Mouse (Mus musculus) left cerebral cortex, adult 8-10 months (tissue): Measurements from ENCODE around the gene Gm14226. TPM values are rescaled to one million over a fixed set of nuclear protein-coding genes. Genes with fewer than 3 reads are reported as not detected.
"Not testable (repeated sequence)": the region's sequence is repeated elsewhere in the genome, so short reads cannot be mapped to it uniquely, and the experiment has no call there.

Source experiments
- DNase-seq, 2 experiments: peaks; one replicate each; pipeline ENCODE4 v3.0.0; 2022; ENCODE audit warnings: low spot score in 2 of 2
- total RNA-seq, 4 experiments: library from RNA; stranded (reverse); gene quantifications; 2 replicates each; pipeline ENCODE4 v1.2.4; 2022

Gene Gm14226
- under 1 TPM; 0.14 to 0.28 (median 0.22) TPM for total RNA-seq

GRCm38 (mm10) chr2:155018251-155018755, at the start of gene Gm14226:
Gene Gm14226 (plus strand): TSS chr2:155018266.
- not testable (repeated sequence) for DNase-seq

DNA sequence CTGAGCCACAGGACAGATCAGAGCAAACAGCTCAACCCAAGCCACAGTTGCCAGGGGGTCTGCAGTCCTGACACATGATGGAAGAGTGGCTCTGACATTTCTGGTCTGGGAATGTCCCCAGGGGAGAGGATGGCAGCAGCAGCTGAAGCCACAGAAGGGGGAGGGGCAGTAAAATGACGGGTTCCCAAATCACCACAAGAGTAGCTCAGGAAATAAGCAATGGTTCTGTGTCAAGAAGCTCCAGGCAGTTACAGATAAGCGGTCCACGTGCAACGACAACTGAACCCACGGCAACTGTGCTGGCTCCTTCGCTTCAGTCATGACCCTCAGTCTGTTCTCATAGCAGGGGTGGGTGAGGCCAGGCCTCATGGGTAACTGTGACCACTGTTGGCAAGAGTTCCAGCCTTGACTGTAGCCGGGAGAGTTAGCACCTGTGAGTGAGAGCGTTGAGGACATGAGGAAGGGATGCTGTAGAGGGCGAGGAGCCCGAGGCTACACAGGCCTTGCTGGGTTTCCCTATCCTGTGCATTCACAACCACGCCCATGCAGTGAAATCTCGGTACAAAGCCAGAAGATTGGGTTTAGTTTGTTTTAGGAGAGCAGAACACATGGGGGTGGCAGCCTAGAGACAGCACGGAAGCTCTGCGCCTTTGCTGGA, 48.2 kb upstream of the Gm14226 start:
- DNase-seq = not testable (repeated sequence)

- peak; percentile 1 to 7 for DNase-seq
Measured at GRCm38 (mm10) chr2:154971919-154972692, 46.0 kb upstream of the Gm14226 start.

DNA sequence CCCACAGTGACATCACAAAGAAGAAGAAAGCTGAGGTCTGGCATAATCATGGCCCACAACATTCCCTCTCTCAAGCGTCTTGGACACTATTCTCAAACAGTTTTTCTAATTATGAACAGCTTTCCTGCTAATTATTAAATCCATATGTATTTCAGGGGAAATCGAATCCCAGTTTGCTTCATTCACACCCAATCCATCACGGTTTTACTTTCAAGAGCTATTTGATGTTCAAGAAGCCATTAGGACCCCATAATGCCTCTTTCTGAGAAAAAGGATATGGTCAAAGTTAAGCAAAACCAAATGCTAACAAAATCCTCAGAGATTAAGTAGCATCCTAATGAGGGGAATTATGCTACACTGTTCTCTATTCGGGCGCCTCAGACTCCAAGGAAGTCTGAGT, 45.1 kb upstream of the Gm14226 start:
- DNase-seq = no peak

DNA sequence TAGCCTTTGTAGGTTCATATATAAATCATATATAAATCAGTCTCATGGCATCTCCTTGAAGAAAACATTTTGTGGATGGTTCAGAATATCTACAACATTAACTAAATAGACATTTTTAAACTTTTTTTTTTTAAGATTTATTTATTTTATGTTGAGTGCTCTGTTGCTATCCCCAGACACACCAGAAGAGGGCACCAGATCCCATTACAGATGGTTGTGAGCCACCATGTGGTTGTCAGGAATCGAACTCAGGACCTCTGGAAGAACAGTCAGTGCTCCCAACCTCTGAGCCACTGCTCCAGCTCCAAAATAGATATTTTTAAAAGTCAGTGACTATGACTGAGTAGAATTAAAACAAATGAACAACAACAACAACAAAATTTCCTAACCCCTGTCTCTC, 31.5 kb upstream of the Gm14226 start:
- no peak for DNase-seq

- no peak for DNase-seq
Measured at GRCm38 (mm10) chr2:154991411-154991810, 26.7 kb upstream of the Gm14226 start.

GRCm38 (mm10) chr2:154992083-154992482, 26.0 kb upstream of the Gm14226 start:
- DNase-seq = no peak

GRCm38 (mm10) chr2:155005491-155005890, 12.6 kb upstream of the Gm14226 start:
- no peak for DNase-seq

DNA sequence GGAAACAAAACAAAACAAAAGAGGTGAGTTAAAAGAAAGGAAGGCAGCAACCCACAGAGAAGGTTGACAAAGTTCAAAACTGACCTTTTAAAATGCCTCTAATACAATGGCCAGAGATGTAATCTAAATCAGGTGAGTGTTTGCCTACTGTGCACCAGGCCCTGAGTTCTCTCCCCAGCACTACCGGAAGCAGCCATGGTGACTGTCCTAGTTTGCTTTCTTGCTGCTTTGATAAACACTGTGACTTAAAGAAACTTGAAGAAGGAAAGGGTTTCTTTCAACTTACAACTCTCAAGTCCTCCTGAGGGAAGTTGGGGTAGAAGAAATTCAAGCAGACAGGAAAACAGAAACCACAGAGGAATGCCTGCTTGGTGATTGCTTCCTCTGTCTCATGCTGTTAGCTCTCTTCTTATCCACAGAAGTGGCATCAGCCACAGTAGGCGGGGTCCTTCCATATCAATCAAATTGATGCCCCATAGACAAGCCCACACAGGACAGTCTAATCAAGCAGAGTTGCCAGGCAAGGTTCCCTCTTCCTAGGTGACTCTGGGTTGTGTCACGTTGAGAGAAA, 6.9 kb upstream of the Gm14226 start:
- DNase-seq = no peak

GRCm38 (mm10) chr2:155012991-155013390, 5.1 kb upstream of the Gm14226 start:
- no peak for DNase-seq

DNA sequence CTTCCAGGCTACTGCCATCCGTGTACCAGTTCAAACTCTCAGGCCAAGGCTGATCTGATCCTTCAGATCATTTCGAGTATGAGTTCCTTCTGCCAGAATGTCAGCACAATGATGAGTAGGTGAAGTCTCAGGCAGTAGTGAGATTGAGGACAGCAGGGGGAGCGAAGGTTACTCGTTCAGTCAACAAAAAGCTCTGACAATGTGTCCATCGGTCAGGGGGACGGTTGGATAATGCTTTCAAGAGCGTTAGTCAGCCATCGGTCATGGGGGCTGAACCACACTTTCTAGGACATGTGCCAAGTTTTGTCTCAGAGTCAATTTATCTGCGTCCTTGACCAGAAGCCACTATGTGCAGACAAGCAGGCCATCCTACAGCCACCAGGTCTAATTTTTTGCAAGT, 1.3 kb upstream of the Gm14226 start:
- not testable (repeated sequence) for DNase-seq

DNA sequence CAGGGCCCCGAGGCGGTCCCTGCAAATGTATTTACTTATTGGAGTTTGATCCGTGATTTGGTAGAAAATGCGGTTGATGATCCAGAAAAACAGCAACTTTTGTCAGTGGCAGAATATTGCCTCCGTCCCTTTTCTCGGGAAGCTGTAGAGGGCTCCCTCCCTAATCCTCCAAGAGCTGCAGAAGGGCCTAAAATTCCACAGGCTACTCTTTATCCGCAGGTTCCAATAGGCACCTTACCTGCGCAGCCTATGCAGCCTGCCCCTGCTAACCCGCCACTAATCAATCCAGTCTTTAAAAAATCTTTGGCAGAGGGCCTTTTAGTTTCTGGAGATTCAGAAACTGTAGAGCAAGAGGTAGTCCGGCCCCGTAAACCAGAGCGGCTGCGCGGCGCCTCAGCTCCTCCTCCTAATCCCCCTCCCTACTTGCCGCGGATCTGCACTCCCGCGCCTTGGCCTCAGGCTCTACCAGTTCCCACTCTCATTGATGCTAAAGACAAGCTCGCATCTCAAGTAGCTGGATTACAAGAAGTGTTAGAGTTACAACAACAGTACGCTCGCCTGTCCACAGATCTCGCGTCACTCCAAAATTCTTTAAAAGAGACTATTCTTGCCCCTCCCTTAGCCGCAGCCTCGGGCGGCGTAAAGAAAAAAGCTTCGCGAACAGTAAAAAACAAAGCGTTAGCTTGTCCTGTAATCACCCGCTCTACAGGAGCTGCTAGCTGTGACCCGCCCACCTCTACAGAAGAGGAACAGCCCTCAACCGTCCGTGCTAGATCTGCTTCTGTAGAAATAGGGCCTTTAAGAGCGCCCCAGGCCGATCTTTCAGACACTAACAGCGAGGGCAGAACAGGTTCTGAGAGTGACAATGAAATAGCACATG, 936 bp downstream of the Gm14226 start:
- DNase-seq = peak; percentile 22 to 26

DNA sequence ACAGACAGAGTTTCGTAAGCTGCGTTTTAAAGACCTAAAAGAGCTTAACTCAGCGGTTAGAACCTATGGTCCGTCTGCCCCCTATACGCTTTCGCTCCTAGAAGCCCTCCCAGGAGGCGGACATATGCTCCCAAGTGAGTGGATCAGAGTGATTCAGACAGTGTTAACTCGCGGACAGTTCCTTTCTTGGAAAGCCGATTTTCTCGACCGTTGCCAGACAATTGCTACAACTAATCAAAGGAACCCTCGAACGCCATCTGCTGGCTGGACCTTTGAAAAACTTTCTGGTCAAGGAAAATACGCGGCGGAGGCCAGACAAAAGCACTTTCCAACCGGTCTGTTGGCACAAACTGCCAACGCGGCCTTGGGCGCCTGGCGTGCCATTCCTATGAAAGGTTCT, 1.6 kb downstream of the Gm14226 start:
- DNase-seq = peak; percentile 69 to 80

- not testable (repeated sequence) for DNase-seq
Measured at GRCm38 (mm10) chr2:155020247-155020826, 2.3 kb downstream of the Gm14226 start.

DNA sequence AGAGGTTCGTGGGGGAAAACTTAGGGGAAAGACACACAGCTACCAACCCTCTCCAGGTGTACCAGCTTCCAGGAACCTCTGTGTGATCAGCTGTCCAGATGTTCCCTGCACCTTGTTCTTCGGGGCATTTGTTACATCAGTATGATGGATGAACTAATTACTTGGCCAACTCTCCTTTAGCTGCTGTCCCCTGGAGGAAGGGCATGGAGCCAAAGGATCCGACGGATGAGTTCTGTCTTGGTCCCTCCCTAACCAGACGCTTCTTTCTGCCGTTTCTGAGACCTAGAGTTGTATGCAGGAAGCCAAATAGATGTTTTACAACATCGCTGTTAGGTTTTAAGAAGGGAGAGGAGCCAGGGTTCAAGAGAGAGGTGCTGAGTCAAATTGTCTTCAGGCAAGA, 12.8 kb downstream of the Gm14226 start:
- no peak for DNase-seq

DNA sequence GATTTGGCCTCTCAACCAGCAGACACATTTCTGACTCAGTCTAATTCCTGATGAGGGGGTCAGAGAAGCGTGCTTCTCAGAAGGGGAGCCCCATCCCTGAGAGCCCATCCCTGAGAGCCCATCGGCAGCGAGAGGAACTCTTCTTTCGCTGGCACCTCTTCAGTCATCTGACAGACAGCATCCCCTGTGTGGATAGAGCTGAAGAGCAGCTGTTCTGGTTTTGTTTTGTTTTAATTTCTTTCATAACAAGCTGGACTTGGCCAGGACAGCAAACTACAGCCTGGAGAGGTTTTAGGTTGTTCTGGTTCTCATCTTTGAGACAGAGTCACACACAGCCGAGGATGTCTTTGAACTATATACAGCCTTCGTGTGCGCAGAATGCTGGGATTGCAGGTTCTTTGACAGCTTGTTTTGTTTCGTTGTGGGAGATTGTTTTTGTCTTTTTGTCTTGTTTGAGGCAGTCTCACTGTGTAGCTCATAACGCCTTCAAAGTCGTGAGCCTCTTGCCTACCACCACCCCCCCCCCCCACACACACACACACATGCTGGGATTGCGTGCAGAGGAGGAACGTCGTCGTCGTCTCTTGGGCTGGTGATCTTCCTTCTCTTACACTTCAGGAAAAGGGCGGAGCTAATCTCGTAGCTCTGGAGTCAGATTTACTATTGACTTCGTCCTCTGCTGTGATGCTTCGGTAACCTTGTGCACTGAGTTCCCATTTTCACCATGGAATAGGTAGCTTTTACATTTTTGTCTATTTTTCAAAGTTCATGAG, 15.1 kb downstream of the Gm14226 start:
- DNase-seq = no peak

DNA sequence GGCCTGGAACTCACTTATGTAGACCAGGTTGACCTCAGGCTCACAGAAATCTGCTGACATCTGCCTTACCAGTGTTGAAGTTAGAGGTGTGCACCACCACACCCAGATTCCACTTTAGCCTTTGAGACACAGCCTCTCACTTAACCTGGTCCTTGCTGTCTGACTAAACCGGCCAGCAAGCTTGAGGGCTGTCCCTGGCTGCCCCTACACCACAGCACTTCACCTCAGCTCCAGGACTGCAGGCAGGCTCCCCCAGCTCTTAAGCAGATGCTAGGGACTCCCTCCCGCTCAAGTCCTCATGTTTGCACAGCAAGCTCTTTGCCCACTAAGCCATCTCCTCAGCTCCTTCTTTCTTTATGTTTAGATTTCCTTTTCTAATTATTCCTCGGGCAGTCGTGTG, 21.9 kb downstream of the Gm14226 start:
- DNase-seq = no peak

DNA sequence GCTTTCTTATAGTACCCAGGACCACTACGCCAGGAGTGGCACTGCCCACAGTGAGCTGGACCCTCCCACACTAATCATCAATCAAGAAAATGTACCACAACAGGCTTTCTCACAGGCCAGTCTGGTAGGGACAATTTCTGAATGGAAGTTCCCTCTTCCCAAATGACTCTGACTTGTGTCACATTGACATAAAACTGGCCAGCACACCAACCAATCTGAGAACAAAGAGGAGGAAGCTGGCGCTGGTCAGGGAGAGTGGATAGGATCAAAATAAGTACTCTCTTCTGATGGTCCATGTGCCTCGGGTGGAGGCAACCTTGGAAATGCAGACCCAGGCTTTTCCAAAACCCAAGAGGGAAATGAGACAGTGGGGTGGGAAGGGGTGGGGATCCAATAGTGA, 26.5 kb downstream of the Gm14226 start:
- no peak for DNase-seq

- no peak for DNase-seq
Measured at GRCm38 (mm10) chr2:155045075-155045474, 27.0 kb downstream of the Gm14226 start.

DNA sequence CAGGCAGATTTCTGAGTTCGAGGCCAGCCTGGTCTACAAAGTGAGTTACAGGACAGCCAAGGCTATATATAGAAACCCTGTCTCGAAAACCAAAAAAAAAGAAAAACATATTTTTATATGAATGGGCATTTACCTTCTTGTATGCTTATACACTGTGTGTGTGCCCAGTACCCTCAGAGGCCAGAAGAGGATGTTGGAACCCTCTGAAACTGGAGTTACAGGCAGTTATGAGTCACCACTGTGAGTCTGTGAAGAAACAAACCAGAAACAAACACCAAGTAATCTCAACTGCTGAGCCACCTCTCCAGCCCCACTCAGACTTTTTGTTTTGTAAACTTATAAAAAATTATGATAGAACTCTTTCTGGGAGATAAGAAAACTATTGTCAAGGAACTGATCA, 28.7 kb downstream of the Gm14226 start:
- DNase-seq = no peak
